Mouse (Mus musculus): ENCODE measurements around the gene Pcp4l1.

The Pcp4l1 gene

DNA sequence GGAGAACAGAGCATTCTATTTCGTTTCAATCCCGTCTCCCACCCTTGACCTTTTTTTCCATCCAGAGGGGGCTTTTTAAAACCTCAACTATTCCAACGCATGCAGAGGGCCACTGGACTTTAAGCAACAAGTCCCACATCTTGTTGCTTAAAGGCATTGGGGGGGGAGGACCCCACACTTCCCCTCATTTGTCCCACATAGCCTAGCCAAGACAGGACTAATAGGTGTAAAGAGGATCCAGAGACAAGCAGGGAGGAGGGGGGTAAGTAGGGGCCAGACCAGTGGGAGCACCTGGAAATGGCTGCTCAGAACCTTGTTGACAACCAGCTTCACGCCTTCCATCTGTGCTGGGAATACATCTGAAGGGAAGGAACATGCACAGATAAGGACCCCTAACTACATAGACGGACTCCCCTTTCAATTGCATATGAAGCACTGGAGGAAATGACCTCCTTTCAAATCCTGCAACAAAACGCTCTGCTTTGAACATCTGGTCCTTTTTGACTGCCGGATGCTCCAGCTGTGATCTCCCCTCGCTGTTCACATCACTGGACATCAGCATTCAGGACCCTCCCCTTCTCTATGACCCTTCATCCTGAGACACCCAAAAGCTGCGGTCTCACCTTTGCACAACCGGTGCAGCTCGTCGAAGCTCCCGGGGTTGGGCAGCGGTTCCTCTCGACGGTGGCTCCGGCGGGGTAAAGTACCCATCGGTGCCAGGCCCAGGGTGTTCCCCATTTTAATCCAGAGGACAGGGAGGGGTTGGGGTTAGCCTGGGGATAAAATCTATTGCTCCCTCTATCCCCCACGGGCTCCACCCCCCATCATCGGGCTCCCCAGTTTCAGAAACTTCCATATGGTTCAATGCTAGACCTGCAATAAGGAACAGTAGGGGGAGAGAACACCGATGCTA is 25.5 kb upstream of the Pcp4l1 start:
- peak; percentile 30 for DNase-seq (ENCODE audit: low spot score)

DNA sequence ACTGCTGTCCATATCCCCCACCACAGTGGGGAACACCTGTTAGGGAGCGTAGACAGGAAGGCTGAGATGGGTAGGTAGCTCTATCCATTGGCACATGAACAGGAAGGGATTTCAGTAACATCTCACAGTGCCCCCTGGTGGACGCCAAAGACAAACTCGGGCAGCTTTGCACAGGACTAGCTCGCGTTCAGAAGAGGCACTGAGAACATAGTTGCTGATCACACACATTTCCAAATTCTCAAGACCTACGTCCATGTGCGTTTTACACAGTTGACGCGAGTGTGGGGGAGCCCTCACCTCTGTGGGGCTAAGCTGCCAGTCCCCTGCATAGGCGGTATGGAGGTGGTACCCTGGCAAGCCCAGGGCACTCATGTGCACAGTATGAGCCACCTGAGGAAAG is 24.8 kb upstream of the Pcp4l1 start:
- DNase-seq (ENCODE audit: low spot score): peak; percentile 87

DNA sequence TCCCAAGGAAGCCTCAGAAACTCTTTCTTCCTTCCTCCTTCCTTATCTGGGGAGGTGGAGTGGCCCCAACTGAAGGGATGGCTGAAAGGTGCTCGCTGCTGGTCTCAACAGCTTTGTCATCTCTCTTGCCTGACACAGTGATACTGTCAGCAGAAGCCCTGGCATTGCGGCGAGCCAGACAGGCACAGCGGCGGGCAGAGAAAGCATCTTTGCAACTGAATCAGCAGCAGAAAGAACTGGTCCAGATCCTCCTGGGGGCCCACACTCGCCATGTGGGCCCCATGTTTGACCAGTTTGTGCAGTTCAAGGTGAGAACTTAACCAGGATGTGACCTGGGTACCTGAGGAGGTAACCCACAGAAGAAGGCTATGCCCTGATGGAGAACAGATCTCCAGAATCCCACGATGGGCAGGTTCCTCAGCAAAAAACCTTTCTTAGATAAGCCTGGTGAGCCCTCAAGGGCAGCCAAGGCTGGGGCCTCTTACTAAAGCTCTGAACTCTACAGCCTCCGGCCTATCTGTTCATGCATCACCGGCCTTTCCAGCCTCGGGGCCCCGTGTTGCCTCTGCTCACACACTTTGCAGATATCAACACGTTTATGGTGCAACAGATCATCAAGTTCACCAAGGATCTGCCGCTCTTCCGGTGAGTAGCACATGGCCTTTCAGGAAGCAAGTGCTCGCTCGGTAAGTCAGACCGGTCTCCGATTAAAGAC is 20.3 kb upstream of the Pcp4l1 start:
- no peak for DNase-seq (ENCODE audit: low spot score)

DNA sequence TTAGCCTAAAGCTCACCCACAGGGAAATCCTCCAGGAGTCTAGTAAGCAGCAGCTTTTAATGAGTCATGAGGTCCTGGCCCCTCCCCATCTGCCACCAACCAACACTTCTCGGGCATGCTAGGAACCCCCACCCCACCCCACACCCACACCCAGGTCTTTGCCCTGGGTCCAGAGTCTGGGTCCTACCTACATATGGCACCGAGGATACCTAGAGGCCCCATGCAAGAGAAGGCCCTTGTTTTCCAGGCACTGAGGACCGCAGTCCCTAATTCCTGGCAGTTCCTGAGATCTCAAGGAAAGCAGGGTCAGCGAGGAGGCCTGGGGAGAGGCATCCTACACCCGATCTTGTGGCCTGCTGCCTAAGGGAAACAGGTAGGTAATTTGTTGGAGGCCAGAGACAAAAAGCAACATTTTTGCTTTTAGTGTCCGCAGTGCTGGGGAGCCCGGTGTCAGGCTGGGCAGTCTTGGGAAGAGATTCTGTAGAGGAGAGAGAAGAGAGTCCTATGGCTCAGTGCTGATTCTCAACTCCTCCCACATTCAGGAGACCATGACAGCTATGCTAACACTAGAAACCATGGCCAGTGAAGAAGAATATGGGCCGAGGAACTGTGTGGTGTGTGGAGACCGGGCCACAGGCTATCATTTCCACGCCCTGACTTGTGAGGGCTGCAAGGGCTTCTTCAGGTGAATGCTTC is 17.9 kb upstream of the Pcp4l1 start, which contains the start of gene Nr1i3:
Gene Nr1i3 (plus strand): TSS at position 170 of the 696 bp plus-strand sequence.
- DNase-seq (ENCODE audit: low spot score): no peak

DNA sequence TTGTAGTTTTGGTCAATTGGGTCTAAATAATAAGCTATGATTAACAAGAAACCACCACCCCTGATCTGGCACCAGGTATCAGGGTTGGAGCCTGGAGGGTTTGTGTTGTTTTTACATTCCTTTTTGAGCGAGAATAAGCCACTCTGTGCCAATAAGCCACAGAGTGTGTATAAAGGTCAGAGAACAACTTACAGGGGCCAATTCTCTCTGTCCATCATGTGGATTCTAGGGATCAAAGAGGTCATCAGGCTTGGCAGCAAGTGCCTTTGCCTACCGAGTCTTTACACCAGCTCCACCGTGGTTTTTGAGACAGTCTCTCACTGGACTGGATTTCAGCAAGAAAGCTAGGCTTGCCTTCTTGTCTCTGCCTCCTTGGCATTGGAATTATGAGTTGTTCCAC is 16.8 kb upstream of the Pcp4l1 start:
- no peak for DNase-seq (ENCODE audit: low spot score)

DNA sequence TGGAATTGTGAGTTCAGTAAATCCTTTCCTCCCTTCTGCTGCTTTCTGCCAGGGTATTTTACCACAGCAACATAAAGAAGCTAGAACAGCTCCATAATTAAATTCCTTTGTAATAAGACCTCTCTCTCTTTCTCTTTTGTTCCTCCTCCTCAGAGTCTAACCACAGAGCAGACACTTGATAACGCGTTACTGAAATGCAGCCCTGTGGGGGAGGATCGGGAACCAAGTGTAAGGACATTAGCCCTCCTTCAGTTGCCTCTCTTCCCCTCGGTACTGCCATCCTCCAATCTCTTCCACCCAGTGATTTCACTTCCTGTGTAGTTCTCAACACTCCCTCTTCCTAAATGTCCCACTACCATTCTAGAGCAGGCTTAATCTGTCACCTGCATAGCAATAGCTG is 13.3 kb upstream of the Pcp4l1 start:
- DNase-seq (ENCODE audit: low spot score): no peak

DNA sequence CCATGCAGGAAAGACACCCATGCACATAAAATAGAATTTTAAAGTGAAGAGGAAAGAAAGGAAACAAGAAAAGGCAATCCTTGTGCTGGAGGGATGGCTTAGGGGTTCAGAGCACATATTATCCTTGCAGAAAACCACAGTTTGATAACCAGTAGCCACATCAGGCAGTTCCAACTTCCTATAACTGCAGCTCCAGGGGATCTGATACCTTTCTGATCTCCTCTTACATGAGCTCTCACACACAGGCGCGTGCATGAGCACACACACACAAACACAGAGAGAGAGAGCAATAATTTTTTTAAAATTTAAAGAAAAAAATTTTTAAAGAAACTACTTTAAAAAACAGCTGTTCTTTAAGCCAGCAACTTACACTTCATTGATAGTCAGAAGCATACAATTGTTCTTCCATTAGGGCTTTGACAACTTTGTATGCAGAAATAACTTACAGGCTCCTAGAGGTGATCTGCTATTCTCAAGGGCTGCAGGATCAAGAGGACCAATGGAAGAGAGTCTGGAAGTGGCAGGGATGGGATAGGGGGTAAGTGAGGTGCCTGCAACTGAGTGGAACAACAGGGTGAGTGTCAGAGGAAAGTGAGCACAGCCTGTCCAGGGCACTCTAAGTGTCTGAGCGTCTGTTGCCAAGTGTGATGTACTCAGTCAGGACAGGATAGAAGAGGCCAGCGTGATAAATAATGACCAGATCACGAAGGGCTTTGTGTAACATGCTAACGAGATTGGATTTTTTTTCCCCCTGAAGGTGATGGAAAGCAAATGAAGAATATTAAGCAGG is 9.8 kb upstream of the Pcp4l1 start:
- no peak for DNase-seq (ENCODE audit: low spot score)

DNA sequence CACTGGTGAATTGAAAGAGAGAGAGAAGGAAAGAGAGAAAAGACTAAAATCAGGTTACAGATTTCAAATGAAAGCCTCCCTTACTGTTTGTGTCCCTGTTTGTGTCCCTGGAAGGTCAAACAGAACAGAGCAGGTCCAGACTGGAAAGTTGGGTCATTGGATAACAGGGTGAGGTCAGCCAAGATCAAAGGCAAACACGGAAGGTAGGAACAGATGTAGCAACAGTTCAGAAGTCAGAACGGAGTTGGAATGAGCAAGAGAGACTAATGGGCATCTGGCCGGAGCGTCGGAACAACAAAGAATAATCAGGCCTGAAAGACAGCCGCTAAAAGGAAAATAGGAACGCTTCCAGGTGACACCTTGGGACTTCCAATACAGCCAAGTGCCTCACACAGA is 8.2 kb upstream of the Pcp4l1 start:
- DNase-seq (ENCODE audit: low spot score): no peak

DNA sequence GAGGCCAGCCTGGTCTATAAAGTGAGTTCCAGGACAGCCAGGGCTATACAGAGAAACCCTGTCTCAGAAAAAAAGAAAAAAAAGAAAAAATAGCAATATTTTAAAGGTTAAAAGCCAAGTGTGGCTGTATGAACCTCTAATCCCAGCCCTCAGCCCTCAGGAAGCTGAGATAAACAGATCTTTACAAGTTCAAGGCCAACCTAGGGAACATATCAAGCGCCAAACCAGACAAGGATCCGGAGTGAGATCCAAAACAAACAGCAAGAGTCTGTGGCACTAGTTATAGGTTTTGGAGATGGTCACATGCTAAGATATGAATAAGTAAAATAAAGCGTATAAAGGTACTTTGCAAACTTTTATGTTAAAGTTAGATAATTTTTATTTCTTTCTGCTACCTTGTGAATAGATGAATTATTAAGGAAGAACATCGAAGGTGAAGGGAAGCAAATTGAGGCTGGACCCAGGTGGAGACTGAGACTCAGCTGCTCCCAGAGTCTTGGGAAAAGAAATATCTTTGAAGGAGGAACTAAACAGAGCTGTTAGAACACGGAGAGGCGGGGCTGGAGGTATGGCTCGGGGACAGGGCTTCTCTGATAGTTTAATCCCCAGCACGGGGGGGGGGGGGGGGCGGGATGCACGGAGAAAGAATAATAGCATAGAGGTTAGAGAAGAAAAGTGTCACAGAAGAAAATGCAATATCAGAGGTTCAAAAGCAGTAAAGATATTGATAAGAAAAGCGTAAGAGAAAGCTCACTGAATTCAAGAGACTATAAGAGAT is 7.6 kb upstream of the Pcp4l1 start:
- no peak for DNase-seq (ENCODE audit: low spot score)

DNA sequence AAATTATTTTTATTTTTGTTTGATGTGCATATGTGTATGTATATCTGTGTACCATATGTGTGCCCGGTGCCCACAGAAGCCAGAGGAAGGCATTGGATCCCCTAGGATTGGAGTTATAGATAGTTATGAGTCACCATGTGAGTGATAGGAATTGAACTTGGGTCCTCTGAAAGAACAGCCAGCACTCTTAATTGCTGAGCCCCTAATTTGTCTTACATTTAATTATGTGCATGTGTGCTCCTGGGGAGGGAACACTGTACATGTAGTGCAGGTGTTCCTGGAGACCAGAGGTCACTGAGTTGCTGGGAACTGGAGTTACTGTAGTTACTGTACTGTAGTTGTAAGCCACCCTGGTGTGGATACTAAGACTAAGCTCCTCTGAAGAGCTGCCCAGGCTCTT is 4.7 kb upstream of the Pcp4l1 start:
- DNase-seq (ENCODE audit: low spot score): no peak

DNA sequence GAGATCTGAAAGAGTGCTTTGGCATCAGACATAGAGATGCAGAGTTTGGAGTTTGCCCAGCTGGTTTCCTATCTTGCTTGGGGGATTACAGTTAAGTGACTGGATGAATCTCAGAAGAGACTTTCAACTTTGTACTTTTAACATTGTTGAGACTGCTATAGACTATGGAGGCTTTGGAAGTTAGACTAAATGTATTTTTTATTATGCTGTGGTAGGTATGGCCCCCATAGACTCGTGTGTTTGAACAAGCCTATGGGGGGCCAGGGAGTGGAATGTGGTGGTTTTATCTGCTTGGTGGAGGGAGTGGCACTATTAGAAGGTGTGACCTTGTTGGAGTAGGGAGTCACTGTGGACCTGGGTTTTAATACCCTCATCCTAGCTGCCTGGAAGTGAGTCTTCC is 3.5 kb upstream of the Pcp4l1 start:
- DNase-seq (ENCODE audit: low spot score): no peak

DNA sequence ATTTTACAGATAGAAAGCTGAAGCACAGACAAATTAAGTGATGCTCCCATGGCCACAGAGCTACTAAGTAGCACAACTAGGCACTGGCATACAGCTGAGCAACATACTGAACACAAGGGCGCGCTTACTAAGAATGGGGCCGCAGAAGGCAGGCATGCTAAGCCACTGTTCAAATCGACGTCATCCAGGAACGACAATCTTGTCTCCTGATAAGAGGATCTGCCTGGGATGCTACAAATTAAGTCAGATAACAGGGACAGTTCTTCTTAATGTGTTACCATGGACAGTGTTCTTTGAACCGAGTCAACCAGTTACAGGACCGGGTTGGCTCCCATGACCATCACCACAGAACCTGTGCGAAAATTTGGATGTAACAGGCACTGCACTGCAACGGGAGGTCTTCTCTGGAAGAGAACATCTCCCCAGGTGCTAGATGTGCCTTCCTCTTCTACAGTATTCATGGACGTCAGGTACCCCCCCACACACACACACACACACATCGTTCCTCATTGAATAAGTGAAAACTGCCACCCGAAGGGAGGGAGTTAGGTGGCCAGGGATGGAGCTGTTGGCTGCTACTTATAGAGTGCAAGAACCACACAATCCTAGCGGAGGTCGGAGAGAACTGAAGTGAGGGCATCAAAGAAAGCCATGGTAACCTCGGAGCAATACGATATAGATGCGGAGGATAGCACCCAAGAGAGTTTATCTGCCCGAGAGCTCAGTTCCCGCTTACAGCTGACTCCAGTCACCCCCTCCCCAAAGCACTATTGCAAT is 834 bp downstream of the Pcp4l1 start:
- no peak for DNase-seq (ENCODE audit: low spot score)

DNA sequence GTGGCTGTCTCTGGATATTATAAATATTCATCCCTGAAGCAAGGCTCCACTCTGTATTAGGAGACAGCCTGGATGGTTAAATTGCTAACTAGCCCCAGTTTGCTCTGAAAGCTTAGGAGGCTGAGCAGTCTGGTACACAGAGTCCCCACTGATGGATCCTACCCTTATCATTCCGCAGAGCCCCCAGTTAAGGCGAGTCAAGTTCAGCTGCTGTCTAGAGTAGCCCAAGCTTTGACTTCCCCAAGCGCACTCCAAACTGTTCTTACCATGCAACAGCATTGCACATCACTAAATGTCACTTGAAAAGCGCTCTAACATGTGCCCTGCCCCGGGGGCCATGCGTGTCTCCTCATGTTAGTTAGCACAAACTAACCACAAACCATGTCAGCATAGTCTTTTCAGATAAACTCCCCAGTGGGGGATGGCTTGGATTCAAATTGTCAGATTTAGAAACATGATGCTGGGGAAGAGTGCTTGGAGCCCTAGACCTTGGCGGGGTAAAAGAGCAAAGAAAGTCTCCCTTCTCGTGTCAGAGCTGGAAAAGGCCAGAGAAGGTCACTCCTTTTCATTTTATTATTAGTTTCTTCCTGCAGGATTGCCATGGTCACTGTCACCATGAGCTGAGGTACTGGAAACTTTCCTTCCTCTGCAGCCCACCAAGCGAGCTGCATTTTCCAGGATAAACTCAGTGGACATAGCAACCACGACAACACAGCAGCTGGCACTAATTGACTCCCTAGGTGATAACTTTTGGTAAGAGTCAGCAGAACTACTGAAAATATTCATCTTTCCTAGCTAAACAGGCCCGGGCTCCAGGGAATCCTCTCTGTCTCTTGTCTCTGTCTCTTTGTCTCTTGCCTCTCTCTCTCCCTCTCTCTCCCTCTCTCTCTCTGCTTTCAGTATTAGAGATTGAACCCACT is 1.9 kb downstream of the Pcp4l1 start:
- DNase-seq (ENCODE audit: low spot score): no peak

DNA sequence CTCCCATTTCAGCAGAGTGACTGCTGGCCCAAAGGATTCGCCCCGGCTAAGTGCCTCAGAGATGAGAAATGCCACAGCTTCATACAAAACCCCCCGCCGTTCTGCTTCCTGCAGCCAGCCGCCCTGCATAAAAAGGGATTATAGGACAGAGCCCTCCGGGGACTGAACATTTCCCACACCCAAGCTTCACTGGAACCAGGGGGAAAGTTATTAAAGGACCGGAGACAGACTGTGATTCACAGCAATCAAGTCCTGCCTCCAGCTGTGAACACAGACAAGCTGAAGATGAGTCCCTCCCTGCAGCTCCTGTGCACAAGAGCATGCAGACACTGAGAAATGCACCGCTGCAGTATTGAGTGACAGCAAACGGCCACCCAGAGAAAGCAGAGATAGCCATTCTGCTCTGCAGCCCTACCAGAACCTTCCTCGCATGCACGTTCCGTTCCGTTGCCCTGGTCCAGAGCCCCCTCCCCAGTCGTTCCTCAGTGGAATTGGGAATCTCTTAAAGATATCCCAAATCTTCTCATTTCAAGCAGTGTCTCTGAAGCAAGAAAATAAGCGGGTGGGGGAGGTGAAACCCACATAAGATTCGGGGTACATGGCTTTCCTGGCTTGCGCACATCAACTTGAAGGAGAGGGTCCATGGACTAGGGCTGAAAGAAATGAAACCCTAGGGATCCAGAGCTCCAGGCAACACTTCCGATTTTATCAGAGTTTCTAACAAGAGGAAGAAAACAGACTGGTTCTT is 2.8 kb downstream of the Pcp4l1 start:
- DNase-seq (ENCODE audit: low spot score): no peak

DNA sequence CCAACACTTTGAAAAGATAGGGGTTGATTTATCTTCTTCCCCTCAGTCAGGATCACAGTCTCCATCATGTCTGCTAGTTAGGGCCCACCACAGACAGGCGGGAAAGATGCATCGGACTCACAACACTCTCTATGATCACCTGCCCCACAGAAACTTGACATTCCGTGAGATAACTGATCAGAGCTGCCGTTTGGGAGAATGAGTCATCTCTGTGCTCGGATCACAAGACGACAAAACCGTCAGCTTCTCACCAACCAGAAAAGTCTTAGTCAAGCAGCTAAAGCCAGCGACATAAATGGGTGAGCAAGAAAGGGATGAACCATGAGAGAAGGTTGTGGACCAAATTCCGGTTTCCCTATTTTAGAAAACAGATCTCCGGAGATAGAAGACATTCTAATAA is 3.8 kb downstream of the Pcp4l1 start:
- no peak for DNase-seq (ENCODE audit: low spot score)

DNA sequence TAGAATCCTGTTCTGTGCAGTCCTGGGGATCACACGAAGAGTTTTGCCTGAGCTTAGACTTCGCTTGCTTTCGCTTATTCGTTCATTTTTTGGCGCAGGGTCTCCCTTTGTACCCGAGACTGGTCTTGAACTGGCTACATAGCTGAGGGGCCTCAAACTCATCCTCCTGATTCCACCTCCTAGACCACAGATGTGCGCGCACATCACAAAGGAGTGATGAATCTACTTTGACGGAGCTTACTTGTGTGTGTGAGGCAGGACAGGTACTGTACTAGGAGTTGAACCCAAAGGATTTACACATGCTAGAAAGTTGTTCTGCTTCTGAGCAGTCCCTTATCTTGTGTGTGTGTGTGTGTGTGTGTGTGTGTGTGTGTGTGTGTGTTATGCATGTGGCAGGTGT is 5.2 kb downstream of the Pcp4l1 start:
- no peak for DNase-seq (ENCODE audit: low spot score)

DNA sequence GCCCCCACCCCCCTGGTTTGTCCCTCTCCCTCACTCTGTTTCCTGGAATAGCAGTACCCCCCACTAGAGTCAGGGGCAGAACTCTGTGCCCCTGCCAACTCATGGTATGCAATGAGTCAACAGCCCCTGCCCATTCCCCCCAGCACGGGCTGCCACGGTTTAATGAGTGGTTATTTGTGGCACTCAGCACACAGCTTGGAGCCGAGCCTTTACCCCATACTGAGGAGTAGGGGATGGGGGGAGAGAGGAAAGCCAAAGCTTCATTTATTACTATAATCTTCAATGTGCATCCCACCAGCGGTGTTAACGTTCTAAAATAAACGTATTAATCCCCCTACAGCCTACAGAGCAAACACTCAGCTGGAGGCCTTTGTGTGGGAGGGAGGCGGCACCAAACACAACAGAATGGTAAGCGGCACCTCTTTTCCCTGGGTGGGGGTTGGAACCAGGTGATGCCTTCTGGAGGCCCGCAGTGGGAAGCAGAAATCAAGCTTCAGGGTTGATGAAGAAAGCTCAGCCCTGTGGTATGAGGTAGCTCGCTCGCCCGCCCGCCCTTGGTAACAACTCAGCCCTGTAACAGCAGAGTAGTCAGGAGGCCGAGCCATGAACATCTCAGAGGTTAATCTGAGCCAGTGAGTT is 6.5 kb downstream of the Pcp4l1 start:
- DNase-seq (ENCODE audit: low spot score): no peak

DNA sequence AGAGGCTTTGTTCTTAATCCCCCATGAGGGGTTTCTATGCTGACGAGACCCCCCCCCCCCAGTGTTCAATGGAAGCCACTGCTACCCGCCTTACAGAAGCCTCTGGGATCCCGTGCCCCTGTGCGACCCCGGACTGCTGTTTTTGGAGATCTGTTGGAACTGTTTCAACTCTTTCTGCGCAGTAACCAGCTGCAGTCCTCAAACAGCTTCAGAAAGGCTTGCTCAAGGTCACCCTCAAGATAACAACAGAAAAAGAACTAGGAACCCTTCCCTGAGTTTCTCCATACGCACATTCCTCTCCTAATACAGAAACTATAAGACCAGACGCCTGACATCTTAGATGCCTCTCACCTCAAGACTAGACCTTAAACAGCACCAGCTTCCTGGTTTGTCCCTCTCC is 7.0 kb downstream of the Pcp4l1 start:
- DNase-seq (ENCODE audit: low spot score): no peak

Data from urinary bladder, postnatal 25 days (tissue).